Mouse (Mus musculus): ENCODE measurements around the gene Apex1.
"Not testable (repeated sequence)": the region's sequence is repeated elsewhere in the genome, so short reads cannot be mapped to it uniquely, and the experiment has no call there.

The Apex1 gene

DNA sequence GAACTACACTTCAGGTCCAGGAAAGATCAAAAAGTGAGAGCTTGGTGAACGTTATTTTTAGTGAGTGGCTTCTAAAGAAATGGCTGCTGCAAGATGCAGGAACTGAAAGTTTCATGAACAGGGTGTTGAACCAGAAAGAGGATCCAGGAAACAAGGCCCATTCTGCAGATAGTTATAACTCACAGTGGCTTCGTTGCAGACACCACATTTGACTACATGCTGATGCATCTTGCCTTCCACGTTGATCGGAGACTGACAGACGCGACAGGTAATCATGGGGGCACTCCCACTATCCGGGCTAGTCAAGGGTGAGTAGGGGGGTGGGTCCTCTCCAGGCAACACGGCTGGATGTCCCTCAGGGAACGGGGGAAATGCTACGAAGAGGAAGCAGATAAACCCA, 5.2 kb downstream of the Apex1 start:
- DNase-seq, result no peak

DNA sequence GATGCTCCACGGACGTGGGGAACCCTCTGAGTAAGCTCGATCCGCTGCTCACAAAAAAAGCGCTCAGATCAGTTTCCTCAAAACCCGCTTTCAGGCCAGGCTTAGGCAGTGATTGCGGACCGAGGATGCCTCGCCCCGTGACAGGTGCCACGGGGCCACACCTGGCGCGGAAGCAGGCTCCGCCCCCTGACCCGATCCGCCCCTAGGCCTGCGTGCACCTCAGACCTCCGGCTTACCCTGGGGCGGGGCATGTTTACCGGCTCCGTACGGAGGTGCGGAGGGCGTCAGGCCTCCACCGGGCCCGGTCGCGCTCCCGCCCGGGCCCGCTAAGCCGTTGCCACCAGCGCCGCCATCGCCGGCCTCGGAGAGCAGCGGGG, 5.6 kb downstream of the Apex1 start:
- DNase-seq, result peak; percentile 76 to 83

DNA sequence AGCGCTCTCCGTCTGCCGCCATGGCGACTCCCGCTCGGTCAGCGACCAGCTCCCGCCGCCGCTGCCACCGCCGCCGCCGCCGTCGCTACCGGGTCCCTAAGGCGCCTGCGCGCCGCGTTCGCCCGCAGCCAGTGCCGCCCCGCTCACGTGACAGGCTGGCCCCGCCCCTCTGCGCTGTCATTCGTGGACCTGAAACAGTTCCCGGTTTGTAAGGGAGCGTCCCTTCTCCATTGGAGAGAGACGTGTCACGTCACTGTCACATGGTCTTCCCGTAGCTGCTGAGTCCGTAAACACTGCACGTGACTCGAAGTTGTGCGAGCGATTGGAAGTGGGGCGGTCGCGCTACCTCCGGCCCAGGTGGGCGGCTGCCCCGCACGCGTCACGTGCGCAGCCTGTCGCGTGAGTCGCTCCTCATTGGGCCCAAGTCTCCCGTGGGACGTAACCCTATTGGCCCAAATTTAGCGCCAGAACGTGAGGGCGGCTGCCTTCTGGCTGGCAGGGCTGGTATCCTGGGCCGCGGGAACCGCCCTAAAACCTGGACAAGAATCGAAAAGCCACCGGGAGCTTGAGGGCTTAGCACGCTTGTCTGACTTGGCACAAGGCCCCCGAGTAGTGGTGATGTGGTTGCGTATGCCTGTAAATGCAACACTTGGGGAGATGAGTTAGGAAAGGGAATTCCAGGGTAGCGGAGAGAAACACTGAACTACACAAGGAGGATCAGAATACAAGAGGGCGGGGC, 6.2 kb downstream of the Apex1 start, which contains the start of the genes Pip4p1 and Pnp:
Gene Pip4p1 (minus strand): TSS at position 103 of the 739 bp plus-strand sequence.
Gene Pnp (plus strand): TSS at position 329 of the 739 bp plus-strand sequence.
- DNase-seq, result peak; percentile 100

DNA sequence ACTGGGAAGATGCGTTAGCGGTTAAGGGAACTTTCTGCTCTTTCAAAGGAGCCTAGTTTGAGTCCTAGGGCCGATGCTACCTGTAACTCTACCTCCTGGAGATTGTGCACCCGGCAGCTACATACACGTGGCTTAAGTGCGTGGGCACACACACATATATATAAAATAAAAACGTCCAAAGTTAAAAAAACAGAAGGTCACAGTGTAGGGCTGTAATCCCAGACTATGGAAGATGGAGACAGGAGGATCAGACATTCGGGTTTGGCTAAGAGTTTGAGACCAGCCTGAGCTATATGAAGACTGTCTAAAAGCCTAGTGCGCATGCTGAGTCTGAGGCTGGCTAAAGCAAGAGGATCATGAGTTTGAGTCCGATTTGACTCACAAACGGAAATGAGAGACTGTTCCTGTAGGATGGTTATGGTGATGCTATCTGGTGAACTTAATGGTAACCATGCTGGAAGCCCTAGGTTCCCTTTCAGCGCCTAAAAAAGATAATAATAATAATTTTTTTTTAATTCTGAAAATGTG, 6.8 kb downstream of the Apex1 start:
- DNase-seq, result no peak

DNA sequence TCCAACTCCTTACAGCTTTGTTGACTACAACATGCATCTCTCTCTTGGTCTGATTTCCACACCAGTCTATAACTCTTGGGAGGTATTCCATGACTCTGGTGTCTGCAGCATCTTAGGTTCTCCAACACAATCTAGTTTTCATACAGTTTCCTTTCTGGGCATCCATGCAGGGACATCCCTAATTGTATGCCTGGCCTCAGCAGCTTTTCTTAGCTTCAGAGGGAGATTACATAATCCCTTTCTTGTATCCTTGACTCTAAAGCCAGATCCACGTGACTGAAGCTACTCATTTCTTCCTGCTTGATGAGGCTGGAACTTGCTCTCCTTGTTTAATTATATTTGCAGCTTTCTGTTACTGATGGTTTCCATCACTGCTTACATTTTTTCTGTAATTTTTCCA, 11.9 kb downstream of the Apex1 start:
- DNase-seq, result no peak

DNA sequence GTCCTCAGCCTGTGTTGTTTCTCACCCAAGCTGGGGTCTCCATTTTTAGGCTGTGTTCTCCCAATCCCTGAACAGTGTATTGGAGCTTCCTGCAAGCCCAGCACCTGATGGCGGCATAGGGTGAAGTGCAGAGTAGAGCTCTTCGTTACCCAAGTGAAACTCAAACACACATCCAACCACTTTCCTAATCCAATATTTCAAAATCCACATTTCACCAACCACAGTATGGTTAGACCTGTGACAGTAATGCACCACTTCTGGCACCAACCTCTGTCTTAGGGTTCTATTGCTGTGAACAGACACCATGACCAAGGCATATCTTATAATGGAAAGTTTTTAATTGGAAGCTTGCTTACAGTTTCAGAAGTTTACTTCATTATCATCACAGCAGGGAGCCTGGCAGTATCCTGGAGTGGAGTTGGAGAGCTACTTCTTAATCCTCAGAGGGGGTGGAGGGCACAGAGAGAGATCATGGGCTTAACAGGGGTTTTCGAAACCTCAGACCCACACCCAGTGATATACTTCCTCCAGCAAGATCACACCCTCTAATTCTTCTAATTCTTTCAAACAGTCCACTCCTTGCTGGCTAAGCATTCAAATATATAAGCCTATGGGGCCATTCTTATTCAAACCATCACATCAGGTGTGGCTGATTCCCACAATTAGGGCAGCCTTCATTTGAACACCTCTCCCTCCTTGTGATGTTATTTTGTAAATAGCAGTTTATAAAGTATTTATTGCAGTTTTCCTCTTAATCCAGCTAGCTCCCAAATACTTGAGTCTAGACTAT, 13.5 kb downstream of the Apex1 start:
- no peak for DNase-seq

DNA sequence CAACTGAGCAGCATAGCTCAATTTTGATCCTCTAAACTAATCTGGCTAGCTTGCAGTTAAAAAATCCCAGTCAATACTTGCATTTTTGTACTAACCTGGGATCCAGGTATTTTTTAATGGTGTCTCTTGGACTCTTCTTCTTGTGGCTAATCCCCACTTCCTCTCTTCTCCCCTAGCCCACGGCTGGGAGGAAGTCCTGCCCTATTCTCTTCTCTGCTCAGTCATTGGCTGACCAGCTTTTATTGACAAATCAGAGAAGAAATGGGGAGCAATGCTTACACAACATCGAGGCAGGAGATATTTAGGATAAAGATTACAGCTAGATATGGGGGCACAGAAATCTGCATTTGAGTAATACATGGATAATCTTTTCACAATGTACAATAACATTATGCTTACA, 14.2 kb downstream of the Apex1 start:
- no peak for DNase-seq

DNA sequence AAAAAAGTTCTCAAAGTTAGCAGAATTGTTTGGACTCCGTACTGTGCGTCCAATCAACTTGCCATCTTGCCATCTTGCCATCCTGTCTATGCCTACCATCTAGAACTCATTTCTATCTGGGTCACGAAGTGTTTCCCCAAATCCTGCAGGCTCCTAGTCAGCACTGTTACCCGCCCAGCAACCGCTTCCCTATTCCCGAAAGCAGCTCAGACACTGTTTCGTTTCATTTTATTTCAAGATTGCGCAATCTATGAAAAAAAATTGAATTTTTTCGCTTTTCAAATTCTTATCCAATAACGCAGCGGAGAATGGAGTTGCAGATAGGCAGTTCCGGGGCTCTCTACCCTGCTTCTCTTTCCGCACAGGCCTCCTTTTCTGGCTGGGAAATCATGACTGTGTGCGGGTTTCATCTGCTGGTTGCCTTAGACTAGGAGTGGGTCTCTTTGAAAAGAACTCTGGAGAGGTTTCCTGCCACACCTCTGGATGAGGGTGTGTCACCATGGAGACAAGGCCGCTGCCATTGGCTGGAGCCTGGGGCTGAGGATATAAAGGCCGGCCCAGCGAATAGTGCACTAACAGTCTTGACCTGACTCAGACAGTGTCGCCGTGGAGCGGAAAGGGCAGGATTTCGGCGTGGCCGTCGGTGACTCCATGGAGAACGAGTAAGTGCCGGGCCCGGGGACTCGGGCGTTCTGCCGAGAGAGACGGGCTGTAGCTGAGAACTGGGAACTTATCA, 19.3 kb downstream of the Apex1 start, which contains the start of gene Gm49342:
Gene Gm49342 (plus strand): TSS at position 586 of the 736 bp plus-strand sequence.
- peak; percentile 98 for DNase-seq

DNA sequence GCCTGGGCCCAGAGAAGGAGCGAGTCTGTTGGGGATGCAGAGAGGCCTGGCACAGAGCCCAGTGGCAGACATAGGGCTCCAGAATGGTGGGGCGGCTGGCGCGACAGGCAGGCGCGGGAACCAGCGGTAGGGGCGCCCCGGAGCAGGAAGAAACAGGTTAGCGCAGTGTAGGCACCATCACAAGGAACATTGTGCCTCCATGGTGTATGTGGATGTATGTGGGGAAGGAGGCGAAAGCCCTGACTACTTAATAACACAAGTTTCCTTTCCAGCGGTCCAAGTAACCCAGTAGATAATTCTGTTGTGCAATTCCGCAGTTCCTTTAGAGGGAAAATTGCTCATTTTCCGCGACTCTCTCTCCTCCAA, 19.9 kb downstream of the Apex1 start:
- not testable (repeated sequence) for DNase-seq

DNA sequence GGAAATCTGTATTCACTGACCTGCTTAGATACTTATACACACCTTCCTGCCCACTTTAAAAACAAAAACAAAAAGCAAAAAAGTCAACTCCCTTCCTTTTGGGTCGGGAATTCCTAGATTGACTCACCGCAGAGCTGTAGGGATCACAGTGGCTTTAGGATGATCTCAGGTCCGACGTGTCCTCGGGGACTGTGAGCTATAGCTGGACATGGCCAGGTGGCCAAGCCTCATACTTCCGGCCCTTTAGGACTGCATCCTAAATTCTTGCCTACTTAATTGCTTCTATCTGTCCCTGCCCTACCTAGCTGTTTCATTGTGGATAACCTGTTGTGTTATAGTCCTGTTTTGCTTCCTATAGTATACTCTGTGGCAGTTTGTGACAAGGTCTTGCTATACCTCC, 20.3 kb downstream of the Apex1 start:
- not testable (repeated sequence) for DNase-seq

DNA sequence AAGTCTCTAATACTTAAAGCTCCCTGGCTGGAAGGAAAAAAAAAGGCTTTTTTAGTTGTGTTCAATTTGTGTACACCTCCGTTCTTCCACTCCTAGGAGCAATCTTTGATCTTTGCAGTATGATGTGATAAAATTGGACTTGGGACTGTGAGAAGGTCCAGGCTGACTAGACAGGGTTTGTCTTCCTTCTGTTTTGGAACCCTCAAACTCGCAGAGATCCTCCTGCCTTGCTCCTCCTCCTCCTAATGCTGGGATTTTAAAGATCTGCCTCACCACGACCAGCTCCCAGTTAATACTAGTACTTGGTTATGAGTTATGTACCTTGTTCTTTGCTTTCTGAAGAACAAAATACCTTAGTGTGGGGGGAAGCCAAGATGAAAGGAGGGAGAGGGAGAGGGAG, 20.8 kb downstream of the Apex1 start:
- not testable (repeated sequence) for DNase-seq

DNA sequence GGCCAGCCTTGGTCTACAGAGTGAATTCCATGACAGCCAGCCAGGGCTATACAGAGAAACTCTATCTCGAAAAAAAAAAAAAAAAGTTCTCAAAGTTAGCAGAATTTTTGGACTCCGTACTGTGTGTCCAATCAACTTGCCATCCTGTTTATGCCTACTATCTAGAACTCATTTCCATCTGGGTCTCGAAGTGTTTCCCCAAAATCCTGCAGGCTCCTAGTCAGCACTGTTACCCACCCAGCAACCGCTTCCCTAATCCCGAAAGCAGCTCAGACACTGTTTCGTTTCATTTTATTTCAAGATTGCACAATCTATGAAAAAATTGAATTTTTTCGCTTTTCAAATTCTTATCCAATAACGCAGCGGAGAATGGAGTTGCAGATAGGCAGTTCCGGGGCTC, 30.7 kb downstream of the Apex1 start:
- peak in 1 of 2 experiments; percentile 20 for DNase-seq

DNA sequence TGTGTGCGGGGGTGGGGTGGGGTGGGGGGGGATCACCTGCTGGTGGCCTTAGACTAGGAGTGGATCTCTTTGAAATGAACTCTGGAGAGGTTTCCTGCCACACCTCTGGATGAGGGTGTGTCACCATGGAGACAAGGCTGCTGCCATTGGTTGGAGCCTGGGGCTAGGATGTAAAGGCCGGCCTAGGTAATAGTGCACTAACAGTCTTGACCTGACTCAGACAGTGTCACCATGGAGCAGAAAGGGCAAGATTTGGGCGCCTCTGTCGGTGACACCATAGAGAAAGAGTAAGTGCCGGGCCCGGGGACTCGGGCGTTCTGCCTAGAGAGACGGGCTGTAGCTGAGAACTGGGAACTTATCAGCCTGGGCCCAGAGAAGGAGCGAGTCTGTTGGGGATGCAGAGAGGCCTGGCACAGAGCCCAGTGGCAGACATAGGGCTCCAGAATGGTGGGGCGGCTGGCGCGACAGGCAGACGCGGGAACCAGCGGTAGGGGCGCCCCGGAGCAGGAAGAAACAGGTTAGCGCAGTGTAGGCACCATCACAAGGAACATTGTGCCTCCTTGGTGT, 31.3 kb downstream of the Apex1 start, which contains the start of gene Pnp2:
Gene Pnp2 (plus strand): TSS at position 51 of the 567 bp plus-strand sequence.
- peak; percentile 61 to 70 for DNase-seq

DNA sequence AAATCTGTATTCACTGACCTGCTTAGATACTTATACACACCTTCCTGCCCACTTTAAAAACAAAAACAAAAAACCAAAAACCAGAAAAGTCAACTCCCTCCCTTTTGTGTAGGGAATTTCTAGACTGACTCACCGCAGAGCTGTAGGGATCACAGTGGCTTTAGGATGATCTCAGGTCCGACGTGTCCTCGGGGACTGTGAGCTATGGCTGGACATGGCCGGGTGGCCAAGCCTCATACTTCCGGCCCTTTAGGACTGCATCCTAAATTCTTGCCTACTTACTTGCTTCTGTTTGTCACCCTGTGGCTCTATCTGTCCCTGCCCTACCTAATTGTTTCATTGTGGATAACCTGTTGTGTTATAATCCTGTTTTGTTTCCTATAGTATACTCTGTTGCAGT, 32.0 kb downstream of the Apex1 start:
- DNase-seq, result not testable (repeated sequence)

DNA sequence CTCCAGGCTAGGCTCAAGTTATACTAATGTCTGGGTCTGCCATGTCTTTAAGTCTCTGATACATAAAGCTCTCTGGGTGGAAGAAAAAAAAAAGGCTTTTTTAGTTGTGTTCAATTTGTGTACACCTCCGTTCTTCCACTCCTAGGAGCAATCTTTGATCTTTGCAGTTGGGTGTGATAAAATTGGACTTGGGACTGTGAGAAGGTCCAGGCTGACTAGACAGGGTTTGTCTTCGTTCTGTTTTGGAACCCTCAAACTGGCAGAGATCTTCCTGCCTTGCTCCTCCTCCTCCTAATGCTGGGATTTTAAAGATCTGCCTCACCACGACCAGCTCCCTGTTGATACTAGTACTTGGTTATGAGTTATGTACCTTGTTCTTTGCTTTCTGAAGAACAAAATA, 32.4 kb downstream of the Apex1 start:
- not testable (repeated sequence) for DNase-seq

DNA sequence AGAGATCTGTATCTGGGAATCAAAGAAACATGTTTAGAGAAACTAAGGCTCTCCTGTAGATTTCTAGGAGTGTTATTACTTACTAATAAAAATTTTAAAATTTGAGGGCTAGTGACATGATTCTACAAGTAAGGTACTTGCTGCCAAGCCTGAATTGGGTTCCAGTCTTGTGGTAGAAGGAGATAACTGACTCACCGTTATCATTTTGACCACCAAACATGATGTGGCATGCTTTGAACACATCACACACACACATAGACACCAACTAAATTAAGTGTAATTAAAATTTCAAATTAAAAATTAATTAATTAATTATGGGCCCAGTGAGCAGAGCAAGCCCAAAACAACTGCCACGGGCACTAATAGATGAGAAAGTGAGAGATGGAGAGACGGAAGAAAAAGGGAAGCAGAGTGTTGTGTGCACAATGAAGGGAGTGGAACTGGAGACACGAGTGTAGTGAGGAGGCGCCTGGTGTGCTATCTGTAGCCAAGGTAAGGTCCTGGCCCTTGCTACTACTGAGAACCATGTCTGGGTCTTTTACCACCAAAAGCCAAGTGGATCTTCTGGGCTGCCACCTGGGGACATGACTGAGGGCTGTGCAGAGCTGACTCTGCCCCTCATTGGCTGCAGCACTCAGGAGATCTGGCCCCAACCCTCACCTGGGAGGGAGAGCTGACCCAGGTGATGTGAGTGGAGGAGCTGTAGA, 33.7 kb downstream of the Apex1 start:
- not testable (repeated sequence) for DNase-seq

DNA sequence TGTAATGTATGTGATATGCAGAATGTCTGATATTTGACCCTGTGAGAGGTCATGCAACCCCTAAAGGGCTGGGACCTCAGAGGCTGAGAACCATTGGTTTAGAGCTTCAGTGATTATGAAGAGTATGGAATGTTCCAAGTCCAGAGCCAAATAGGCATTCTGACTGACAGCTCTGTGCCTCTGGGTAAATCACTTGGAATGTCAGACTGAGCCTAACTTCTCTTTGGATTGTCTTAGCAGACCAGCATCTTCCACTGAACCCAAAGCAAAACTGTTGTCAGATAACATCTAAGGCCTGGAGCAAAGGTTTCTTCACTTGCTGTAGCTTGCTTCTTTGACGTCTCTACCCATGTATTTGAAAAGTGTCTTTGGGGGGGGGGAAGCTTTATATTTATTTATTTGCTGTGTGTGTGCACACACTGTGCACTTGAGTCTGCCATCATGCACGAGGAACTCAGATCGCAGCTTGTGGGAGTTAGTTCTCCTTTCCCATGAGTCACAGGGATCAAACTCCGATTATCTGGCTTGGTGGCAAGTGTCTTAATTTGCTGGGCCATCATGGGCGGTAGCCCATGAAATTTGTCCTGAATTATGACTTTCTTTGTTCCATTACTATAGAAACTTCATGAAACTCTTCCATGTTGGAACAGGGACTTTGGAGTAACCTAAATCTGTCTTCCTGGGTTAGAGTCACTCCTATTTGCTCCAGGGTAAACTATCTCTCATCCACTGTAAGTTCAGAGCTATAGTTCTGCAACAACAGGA, 43.6 kb downstream of the Apex1 start:
- no peak for DNase-seq

DNA sequence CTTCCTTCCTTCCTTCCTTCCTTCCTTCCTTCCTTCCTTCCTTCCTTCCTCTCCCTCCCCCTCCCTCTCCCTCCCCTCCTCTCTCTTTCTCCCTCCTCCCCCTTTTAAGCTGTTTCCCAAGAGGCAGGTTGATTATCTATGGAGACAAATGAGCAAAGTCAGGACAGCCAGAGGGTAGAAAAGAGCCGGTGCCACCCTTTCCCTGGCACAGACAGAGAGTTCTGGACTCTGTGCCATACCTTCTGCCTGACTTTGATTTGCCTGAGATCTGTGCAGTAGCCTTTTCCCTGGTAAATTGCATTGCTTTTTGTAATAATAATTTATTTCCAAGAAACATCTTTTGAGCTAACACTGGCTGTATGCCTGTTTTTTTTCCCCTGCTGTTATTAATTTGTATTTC, 44.3 kb downstream of the Apex1 start:
- no peak for DNase-seq

DNA sequence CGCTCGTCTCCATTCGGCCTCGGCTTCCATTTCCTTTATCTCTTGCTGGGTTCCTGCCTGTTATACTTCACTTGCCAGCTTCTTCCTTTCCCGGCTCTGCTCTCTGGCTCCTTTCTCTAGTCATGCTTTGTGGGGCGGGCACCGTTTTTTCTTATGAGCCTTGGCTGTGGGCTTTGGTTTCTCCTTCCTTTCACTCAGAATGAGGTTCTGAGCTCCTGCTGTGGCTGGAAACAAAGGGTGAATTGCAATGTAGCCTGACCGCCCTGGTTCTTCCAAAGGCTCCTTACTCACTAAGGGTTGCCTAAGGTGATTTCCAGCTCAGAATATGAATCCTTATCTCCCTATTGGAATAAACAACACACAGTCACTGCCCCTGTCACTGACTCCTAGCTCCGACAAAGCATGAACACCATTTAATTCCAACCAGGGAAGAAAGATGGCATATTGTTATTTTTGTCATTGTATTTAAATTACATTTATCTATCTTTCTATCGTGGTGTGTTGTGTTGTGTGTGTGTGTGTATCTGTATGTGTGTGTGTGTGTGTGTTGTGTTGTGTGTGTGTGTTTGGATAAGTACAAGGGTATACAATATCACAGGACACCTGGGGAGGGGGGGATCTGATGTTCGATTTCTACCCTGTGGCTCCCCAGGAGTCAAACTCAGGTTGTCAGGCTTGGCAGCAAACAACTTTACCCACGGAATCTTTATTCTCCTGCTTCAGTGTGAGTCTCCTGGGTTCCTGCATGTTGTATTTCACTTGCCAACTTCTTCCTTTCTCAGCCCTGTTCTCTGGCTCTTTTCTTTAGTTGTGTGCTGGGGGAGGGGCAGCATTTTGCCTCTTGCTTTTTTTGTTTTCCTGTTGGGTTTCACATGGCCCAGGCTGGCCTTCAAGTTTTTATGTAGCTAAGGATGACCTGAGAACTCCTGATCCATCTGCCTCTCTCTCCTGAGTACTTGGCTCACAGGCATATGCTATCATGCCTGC, 45.1 kb downstream of the Apex1 start:
- peak in 1 of 2 experiments; percentile 17 for DNase-seq

DNA sequence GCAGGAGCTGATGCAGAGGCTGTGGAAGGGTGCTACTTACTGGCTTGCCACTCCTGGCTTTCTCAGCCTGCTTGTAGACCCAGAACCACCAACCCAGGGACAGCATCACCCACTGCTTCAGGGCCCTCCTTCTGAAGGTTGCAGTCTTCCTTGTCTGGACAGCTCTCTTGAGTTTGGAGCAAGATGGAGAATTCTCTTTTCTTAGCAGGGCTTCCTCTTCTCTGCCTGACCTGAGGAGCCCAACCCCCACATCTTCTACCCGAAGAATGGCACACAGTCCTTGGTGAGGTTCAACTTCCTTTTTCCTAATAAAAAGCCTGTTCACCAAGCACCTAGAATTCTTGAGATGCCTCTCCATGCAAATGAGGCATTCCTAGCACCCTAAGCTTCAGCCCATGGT, 46.1 kb downstream of the Apex1 start:
- no peak for DNase-seq

Measured in lung, adult 18-20 months (tissue).